Mouse (Mus musculus) kidney, embryonic 14.5 days (tissue): ENCODE measurements around the gene Arpp21. TPM values are rescaled to one million over a fixed set of nuclear protein-coding genes. Genes with fewer than 3 reads are reported as not detected.

Experiments
- ATAC-seq: fragments of 200-750 bp; cut with Nextera tagmentation; 2 replicates; pipeline ENCODE4 v1.8.0; 2017; ENCODE audit warnings: moderate number of reproducible peaks, mild to moderate bottlenecking, moderate TSS enrichment, moderate library complexity; ENCODE audit not compliant: low FRiP score, low TSS enrichment
- H3K27ac ChIP-seq: fragments of 300-500 bp; sonication (generic); 2 replicates; pipeline ENCODE4 v1.5.1; 2014; ENCODE audit warnings: low read depth, mild to moderate bottlenecking, low read length, moderate library complexity, mixed read lengths
- H3K27me3 ChIP-seq: fragments of 300-500 bp; sonication (generic); 2 replicates; pipeline ENCODE4 v1.6.1; 2014; ENCODE audit warnings: mild to moderate bottlenecking, low read length; ENCODE audit not compliant: control insufficient read depth, insufficient read depth
- H3K36me3 ChIP-seq: fragments of 300-500 bp; sonication (generic); 2 replicates; pipeline ENCODE4 v1.6.1; 2014; ENCODE audit warnings: low read length, mixed read lengths; ENCODE audit not compliant: control insufficient read depth, insufficient read depth
- H3K4me1 ChIP-seq: fragments of 300-500 bp; sonication (generic); 2 replicates; pipeline ENCODE4 v1.6.1; 2014; ENCODE audit warnings: low read length, mixed read lengths; ENCODE audit not compliant: control insufficient read depth, insufficient read depth
- H3K4me2 ChIP-seq: fragments of 300-500 bp; sonication (generic); replicated peaks from 2 replicates; pipeline ENCODE4 v1.6.1; 2014; ENCODE audit warnings: low read depth, mild to moderate bottlenecking, low read length
- H3K4me3 ChIP-seq: fragments of 300-500 bp; sonication (generic); 2 replicates; pipeline ENCODE4 v1.5.1; 2014; ENCODE audit warnings: mild to moderate bottlenecking, low read length
- H3K9ac ChIP-seq: fragments of 300-500 bp; sonication (generic); 2 replicates; pipeline ENCODE4 v1.6.1; 2014; ENCODE audit warnings: low read depth, mild to moderate bottlenecking, low read length, moderate library complexity
- H3K9me3 ChIP-seq: fragments of 300-500 bp; sonication (generic); 2 replicates; pipeline ENCODE4 v1.6.1; 2016; ENCODE audit warnings: low read length; ENCODE audit not compliant: control insufficient read depth
- WGBS: fragments of 180-500 bp; shearing (Covaris S2); extraction: QIAGEN DNeasy Blood & Tissue Kit; methylation state at CpG from one replicate; pipeline ENCODE4 v1.1.7; 2014; 5-methylcytosine and 5-hydroxymethylcytosine counted together
- polyA plus RNA-seq: library from polyadenylated mRNA; unstranded; fragments of >200 nt; fragmentation: Nextera tagmentation; extraction: Ambion mirVana; gene quantifications from 2 replicates; pipeline ENCODE4 v1.2.1, GENCODE M21; 2014

The Arpp21 gene
- polyA plus RNA-seq, 1 experiment from 2014 or later = 0.55 TPM

- no peaks in the 10 kb centered on the region for H3K9me3 ChIP-seq
- H3K4me3 ChIP-seq = no peak overlapping the region
- H3K27ac ChIP-seq = no peak overlapping the region
- no peak overlapping the region for H3K4me2 ChIP-seq
- no peak for ATAC-seq
- H3K36me3 ChIP-seq = no peaks in the 10 kb centered on the region
- H3K27me3 ChIP-seq = no peaks in the 10 kb centered on the region
- no peak overlapping the region for H3K9ac ChIP-seq
- H3K4me1 ChIP-seq = no peaks in the 10 kb centered on the region
Observed at GRCm38 (mm10) chr9:112194049-112194448, 41.7 kb downstream of the Arpp21 start.

GRCm38 (mm10) chr9:112189394-112189793, 46.3 kb downstream of the Arpp21 start:
- Histone ChIP-seq H3K9me3 (no peaks in the 10 kb centered on the region), H3K4me2 (no peak overlapping the region), H3K27me3 (peaks cover 2% of the 10 kb centered on the region; the same call in 1 of the 2 replicates), H3K4me3 (no peak overlapping the region), H3K4me1 (peaks cover 7% of the 10 kb centered on the region; the same call in 1 of the 2 replicates), H3K9ac (no peak overlapping the region), H3K36me3 (no peaks in the 10 kb centered on the region), H3K27ac (no peak overlapping the region)
- ATAC-seq = no peak
- WGBS = 90% methylated on average over 10 of the region's 10 CpGs

- Histone ChIP-seq H3K4me2 (no peak overlapping the region), H3K36me3 (no peaks in the 10 kb centered on the region), H3K9ac (no peak overlapping the region), H3K27ac (no peak overlapping the region), H3K4me3 (no peak overlapping the region), H3K27me3 (peaks cover 2% of the 10 kb centered on the region; the same call in 1 of the 2 replicates), H3K9me3 (no peaks in the 10 kb centered on the region), H3K4me1 (peaks cover 7% of the 10 kb centered on the region; the same call in 1 of the 2 replicates)
- WGBS = 75% methylated on average over 12 of the region's 12 CpGs
- no peak for ATAC-seq
Observed at GRCm38 (mm10) chr9:112188358-112188893, 47.3 kb downstream of the Arpp21 start.

GRCm38 (mm10) chr9:112187667-112188066, 48.1 kb downstream of the Arpp21 start:
- H3K4me3 ChIP-seq = no peak overlapping the region
- H3K27me3 ChIP-seq = peaks cover 2% of the 10 kb centered on the region; the same call in 1 of the 2 replicates
- H3K27ac ChIP-seq = no peak overlapping the region
- no peaks in the 10 kb centered on the region for H3K9me3 ChIP-seq
- ATAC-seq = no peak
- no peaks in the 10 kb centered on the region for H3K36me3 ChIP-seq
- H3K4me1 ChIP-seq = peaks cover 7% of the 10 kb centered on the region; the same call in 1 of the 2 replicates
- H3K4me2 ChIP-seq = no peak overlapping the region
- no peak overlapping the region for H3K9ac ChIP-seq
- WGBS = 48% methylated on average over 14 of the region's 14 CpGs

- no peak overlapping the region for H3K9ac ChIP-seq
- H3K4me3 ChIP-seq = no peak overlapping the region
- H3K4me2 ChIP-seq = peak overlapping the region; percentile 17
- 16% methylated on average over 14 of the region's 14 CpGs for WGBS
- no peaks in the 10 kb centered on the region for H3K36me3 ChIP-seq
- peaks cover 2% of the 10 kb centered on the region; the same call in 1 of the 2 replicates for H3K27me3 ChIP-seq
- no peak for ATAC-seq
- H3K9me3 ChIP-seq = no peaks in the 10 kb centered on the region
- peaks cover 7% of the 10 kb centered on the region; the same call in 1 of the 2 replicates for H3K4me1 ChIP-seq
- H3K27ac ChIP-seq = no peak overlapping the region
Observed at GRCm38 (mm10) chr9:112186336-112187305, 49.1 kb downstream of the Arpp21 start.

GRCm38 (mm10) chr9:112185746-112186145, 50.0 kb downstream of the Arpp21 start:
- Histone ChIP-seq H3K36me3 (no peaks in the 10 kb centered on the region), H3K4me2 (no peak overlapping the region), H3K4me1 (peaks cover 7% of the 10 kb centered on the region; the same call in 1 of the 2 replicates), H3K4me3 (no peak overlapping the region), H3K9ac (no peak overlapping the region), H3K27ac (no peak overlapping the region), H3K27me3 (peaks cover 2% of the 10 kb centered on the region; the same call in 1 of the 2 replicates), H3K9me3 (no peaks in the 10 kb centered on the region)
- WGBS = 63% methylated on average over 10 of the region's 10 CpGs
- ATAC-seq = no peak

GRCm38 (mm10) chr9:112182738-112183137, 53.0 kb downstream of the Arpp21 start:
- no peak overlapping the region for H3K9ac ChIP-seq
- H3K4me2 ChIP-seq = no peak overlapping the region
- H3K27me3 ChIP-seq = peaks cover 2% of the 10 kb centered on the region; the same call in 1 of the 2 replicates
- ATAC-seq = no peak
- 52% methylated on average over 3 of the region's 3 CpGs for WGBS
- H3K4me3 ChIP-seq = no peak overlapping the region
- no peak overlapping the region for H3K27ac ChIP-seq
- no peaks in the 10 kb centered on the region for H3K36me3 ChIP-seq
- no peaks in the 10 kb centered on the region for H3K9me3 ChIP-seq
- peaks cover 7% of the 10 kb centered on the region; the same call in 1 of the 2 replicates for H3K4me1 ChIP-seq

GRCm38 (mm10) chr9:112180006-112180405, 55.7 kb downstream of the Arpp21 start:
- no peaks in the 10 kb centered on the region for H3K9me3 ChIP-seq
- no peaks in the 10 kb centered on the region for H3K36me3 ChIP-seq
- H3K4me1 ChIP-seq = 0 out of 2 replicates have a peak, but pooled peaks cover under 1% of the 10 kb centered on the region
- H3K27me3 ChIP-seq = no peaks in the 10 kb centered on the region
- no peak overlapping the region for H3K9ac ChIP-seq
- ATAC-seq = no peak
- WGBS = 76% methylated on average over 4 of the region's 4 CpGs
- no peak overlapping the region for H3K4me3 ChIP-seq
- H3K27ac ChIP-seq = no peak overlapping the region
- H3K4me2 ChIP-seq = no peak overlapping the region

GRCm38 (mm10) chr9:112178438-112178837, 57.3 kb downstream of the Arpp21 start:
- no peak overlapping the region for H3K9ac ChIP-seq
- H3K4me3 ChIP-seq = no peak overlapping the region
- H3K27me3 ChIP-seq = no peaks in the 10 kb centered on the region
- no peak overlapping the region for H3K4me2 ChIP-seq
- H3K36me3 ChIP-seq = no peaks in the 10 kb centered on the region
- ATAC-seq = no peak
- H3K4me1 ChIP-seq = peaks cover 6% of the 10 kb centered on the region; the same call in 1 of the 2 replicates
- no peaks in the 10 kb centered on the region for H3K9me3 ChIP-seq
- H3K27ac ChIP-seq = no peak overlapping the region
- WGBS = 67% methylated on average over 5 of the region's 5 CpGs
